Mouse (Mus musculus) frontal cortex, postnatal 14 days (tissue): Measurements from ENCODE around the gene Apol7e.
"Not testable (repeated sequence)": the region's sequence is repeated elsewhere in the genome, so short reads cannot be mapped to it uniquely, and the experiment has no call there.

Experiments
- DNase-seq, 2 experiments: peaks; one replicate each; pipeline ENCODE4 v3.0.0; 2022; ENCODE audit warnings: low spot score in 2 of 2

Apol7e gene

GRCm38 (mm10) chr15:77698656-77699055, at the start of gene Apol7e:
Gene Apol7e (plus strand): TSS chr15:77698857.
- DNase-seq = not testable (repeated sequence)

- DNase-seq = not testable (repeated sequence)
These were observed 47.5 kb upstream of the Apol7e start for GRCm38 (mm10) chr15:77651143-77651542.

- not testable (repeated sequence) for DNase-seq
These were observed 38.9 kb upstream of the Apol7e start for GRCm38 (mm10) chr15:77659773-77660172.

- DNase-seq = not testable (repeated sequence)
These were observed 36.8 kb upstream of the Apol7e start for GRCm38 (mm10) chr15:77661841-77662240.

GRCm38 (mm10) chr15:77674081-77674480, 24.6 kb upstream of the Apol7e start:
- DNase-seq = not testable (repeated sequence)

GRCm38 (mm10) chr15:77683944-77684343, 14.7 kb upstream of the Apol7e start:
- DNase-seq = peak in 1 of 2 experiments; percentile 8

GRCm38 (mm10) chr15:77691532-77692311, 6.9 kb upstream of the Apol7e start:
- not testable (repeated sequence) for DNase-seq

- not testable (repeated sequence) for DNase-seq
These were observed 3.9 kb upstream of the Apol7e start for GRCm38 (mm10) chr15:77694687-77695295.

GRCm38 (mm10) chr15:77705306-77705705, 6.6 kb downstream of the Apol7e start:
- not testable (repeated sequence) for DNase-seq

- DNase-seq = not testable (repeated sequence)
These were observed 10.3 kb downstream of the Apol7e start for GRCm38 (mm10) chr15:77708936-77709335.

- DNase-seq = not testable (repeated sequence)
These were observed 19.6 kb downstream of the Apol7e start for GRCm38 (mm10) chr15:77718240-77718639.

GRCm38 (mm10) chr15:77721509-77721908, 22.9 kb downstream of the Apol7e start:
- DNase-seq = not testable (repeated sequence)

- DNase-seq = not testable (repeated sequence)
These were observed 25.7 kb downstream of the Apol7e start for GRCm38 (mm10) chr15:77724208-77724911.

- DNase-seq = not testable (repeated sequence)
These were observed 26.9 kb downstream of the Apol7e start for GRCm38 (mm10) chr15:77725393-77726020.

GRCm38 (mm10) chr15:77727139-77727538, 28.5 kb downstream of the Apol7e start:
- DNase-seq = not testable (repeated sequence)

GRCm38 (mm10) chr15:77727745-77728144, 29.1 kb downstream of the Apol7e start:
- not testable (repeated sequence) for DNase-seq

- not testable (repeated sequence) for DNase-seq
These were observed 30.1 kb downstream of the Apol7e start, which contains the start of gene Apol9b for GRCm38 (mm10) chr15:77728739-77729138. Gene Apol9b (plus strand): TSS chr15:77729039.

GRCm38 (mm10) chr15:77731605-77732004, 32.9 kb downstream of the Apol7e start:
- no peak for DNase-seq

- not testable (repeated sequence) for DNase-seq
These were observed 34.2 kb downstream of the Apol7e start for GRCm38 (mm10) chr15:77732851-77733250.

- DNase-seq = not testable (repeated sequence)
These were observed 34.7 kb downstream of the Apol7e start for GRCm38 (mm10) chr15:77733380-77733779.

- not testable (repeated sequence) for DNase-seq
These were observed 35.2 kb downstream of the Apol7e start for GRCm38 (mm10) chr15:77733903-77734302.
